Mouse (Mus musculus) 3T3-L1 (cell line): ENCODE measurements at regions not wholly inside any gene's neighbourhood (a gene's known extent, or its start where the extent isn't known, plus 50 kb on each side); places are given as distances from the start of the nearest gene placed in this dataset.

Source experiments
- DNase-seq: peaks from one replicate; pipeline ENCODE4 v3.0.0-alpha.2; 2015; ENCODE audit warnings: low read depth, low spot score

DNA sequence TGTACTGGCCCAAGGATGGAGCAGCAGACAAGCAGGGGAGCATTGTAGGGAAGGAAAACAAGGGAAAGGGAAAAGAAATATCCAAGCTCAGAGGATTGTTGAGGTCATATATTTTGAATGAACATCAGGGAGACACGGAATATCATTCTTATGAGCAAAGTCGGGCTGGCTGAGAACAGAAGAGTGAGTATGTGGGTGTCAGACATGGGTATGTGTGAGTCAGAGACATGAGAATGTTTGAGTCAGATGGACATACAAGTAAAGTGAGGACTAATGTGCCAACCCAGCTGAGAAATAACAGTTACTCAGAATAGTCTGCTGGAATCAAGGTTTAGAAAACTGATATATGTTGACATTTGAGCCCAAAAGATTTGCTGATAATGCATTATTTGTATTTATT, 1038.9 kb upstream of the Gm597 start:
- DNase-seq = peak; percentile 4
